Mouse (Mus musculus) yolk sac, embryonic 10.5 days (tissue): ENCODE data around the gene Ldb2.
A peak's percentile ranks its signal among the peaks of the same experiment; 100 is the strongest.

Experiments used
- DNase-seq: peaks from one replicate; pipeline ENCODE4 v3.0.0-alpha.2; 2017; ENCODE audit warnings: low spot score

Gene Ldb2

GRCm38 (mm10) chr5:44799053-44799860, at the start of gene Ldb2:
Ldb2 (minus strand) TSS chr5:44799680.
- DNase-seq: peak; percentile 68

- DNase-seq: no peak
Measured at GRCm38 (mm10) chr5:44831287-44831686, 31.8 kb upstream of the Ldb2 start.

- DNase-seq: no peak
Measured at GRCm38 (mm10) chr5:44815506-44815905, 16.0 kb upstream of the Ldb2 start.

GRCm38 (mm10) chr5:44805960-44806359, 6.5 kb upstream of the Ldb2 start:
- no peak for DNase-seq

- no peak for DNase-seq
Measured at GRCm38 (mm10) chr5:44801100-44801499, 1.6 kb upstream of the Ldb2 start.

- DNase-seq: no peak
Measured at GRCm38 (mm10) chr5:44799861-44800260, 381 bp upstream of the Ldb2 start.

GRCm38 (mm10) chr5:44798493-44798892, 987 bp downstream of the Ldb2 start:
- no peak for DNase-seq

GRCm38 (mm10) chr5:44798056-44798455, 1.4 kb downstream of the Ldb2 start:
- no peak for DNase-seq

- no peak for DNase-seq
Measured at GRCm38 (mm10) chr5:44784591-44784990, 14.9 kb downstream of the Ldb2 start.

- no peak for DNase-seq
Measured at GRCm38 (mm10) chr5:44779340-44779739, 20.1 kb downstream of the Ldb2 start.

- DNase-seq: no peak
Measured at GRCm38 (mm10) chr5:44768472-44768871, 31.0 kb downstream of the Ldb2 start.

GRCm38 (mm10) chr5:44764911-44765310, 34.6 kb downstream of the Ldb2 start:
- DNase-seq: peak; percentile 2

GRCm38 (mm10) chr5:44759178-44759577, 40.3 kb downstream of the Ldb2 start:
- DNase-seq: no peak

- no peak for DNase-seq
Measured at GRCm38 (mm10) chr5:44754156-44754910, 45.1 kb downstream of the Ldb2 start.

GRCm38 (mm10) chr5:44745706-44746105, 53.8 kb downstream of the Ldb2 start:
- no peak for DNase-seq

GRCm38 (mm10) chr5:44736366-44736765, 63.1 kb downstream of the Ldb2 start:
- no peak for DNase-seq

- no peak for DNase-seq
Measured at GRCm38 (mm10) chr5:44734131-44734723, 65.3 kb downstream of the Ldb2 start.

GRCm38 (mm10) chr5:44729646-44730310, 69.7 kb downstream of the Ldb2 start:
- no peak for DNase-seq

GRCm38 (mm10) chr5:44727995-44728394, 71.5 kb downstream of the Ldb2 start:
- DNase-seq: no peak

- DNase-seq: peak; percentile 29
Measured at GRCm38 (mm10) chr5:44726546-44727476, 72.7 kb downstream of the Ldb2 start.

GRCm38 (mm10) chr5:44725501-44725900, 74.0 kb downstream of the Ldb2 start:
- DNase-seq: no peak
